Mouse (Mus musculus): ENCODE data around the gene A030003K21Rik. TPM values are rescaled to one million over a fixed set of nuclear protein-coding genes. Genes with fewer than 3 reads are reported as not detected.

Gene A030003K21Rik
- polyA plus RNA-seq (2014; fragmentation: Illumina TruSeq; extraction: RNeasy Lipid Tissue Mini Kit (QIAGEN cat#74804)) = not detected

DNA sequence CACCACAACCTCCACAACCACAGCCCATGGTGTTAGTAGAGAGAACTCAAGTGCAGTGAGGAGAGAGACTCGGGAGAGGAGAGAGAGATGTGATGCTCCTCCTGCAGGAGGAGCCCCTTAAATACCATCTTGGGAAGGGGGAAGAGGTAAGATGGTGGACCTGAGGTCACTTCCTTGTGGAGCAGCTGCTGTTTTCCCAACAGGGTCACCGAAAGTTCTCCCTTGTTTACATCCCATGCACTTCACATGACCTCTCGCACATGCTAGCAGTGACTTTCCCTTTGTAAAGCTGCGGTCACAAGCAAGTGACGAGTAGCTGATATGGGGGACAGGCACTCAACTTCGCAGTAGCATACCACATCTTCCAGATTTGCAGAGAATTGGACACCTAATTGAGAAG, at the start of gene A030003K21Rik:
TSS of gene A030003K21Rik (minus strand) at position 94 of the 400 bp plus-strand sequence.

DNA sequence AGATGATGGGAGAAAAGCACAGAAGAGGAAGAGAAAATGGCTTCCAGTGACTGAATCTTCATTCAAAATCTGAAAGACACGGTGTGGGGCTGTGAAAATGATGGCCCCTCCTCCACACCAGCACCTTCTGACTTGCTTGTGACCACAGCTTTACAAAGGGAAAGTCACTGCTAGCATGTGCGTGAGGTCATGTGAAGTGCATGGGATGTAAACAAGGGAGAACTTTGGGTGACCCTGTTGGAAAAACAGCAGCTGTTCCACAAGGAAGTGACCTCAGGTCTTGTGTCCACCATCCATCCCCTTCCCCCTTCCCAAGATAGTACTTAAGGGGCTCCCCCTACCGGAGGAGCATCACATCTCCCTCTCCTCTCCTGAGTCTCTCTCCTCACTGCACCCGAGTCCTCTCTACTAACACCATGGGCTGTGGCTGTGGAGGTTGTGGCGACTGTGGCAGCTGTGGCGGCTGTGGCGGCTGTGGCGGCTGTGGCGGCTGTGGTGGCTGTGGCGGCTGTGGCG, 16.7 kb upstream of the A030003K21Rik start, which contains the start of gene Gm47955:
TSS of gene Gm47955 (plus strand) at position 417 of the 516 bp plus-strand sequence.

DNA sequence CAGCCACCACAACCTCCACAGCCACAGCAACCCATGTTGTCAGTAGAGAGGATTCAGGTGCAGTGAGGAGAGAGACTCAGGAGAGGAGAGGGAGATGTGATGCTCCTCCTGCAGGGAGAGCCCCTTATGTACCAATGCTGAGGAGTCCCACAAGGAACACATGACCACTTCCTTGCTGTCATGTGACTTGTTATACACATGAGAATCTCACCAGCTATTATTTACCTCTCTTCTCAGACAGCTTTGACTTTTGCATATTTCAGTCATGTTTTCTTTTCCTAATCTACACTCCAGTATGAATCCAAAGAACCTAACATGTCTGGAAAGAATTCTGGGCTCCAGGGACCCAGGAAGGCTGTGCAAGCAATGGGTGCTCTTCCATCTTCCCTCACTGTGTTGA, 12.7 kb upstream of the A030003K21Rik start, which contains the start of gene Gm7544:
TSS of gene Gm7544 (minus strand) at position 101 of the 400 bp plus-strand sequence.

DNA sequence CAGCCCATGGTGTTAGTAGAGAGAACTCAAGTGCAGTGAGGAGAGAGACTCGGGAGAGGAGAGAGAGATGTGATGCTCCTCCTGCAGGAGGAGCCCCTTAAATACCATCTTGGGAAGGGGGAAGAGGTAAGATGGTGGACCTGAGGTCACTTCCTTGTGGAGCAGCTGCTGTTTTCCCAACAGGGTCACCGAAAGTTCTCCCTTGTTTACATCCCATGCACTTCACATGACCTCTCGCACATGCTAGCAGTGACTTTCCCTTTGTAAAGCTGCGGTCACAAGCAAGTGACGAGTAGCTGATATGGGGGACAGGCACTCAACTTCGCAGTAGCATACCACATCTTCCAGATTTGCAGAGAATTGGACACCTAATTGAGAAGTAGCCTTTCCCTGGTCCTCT, 11.9 kb downstream of the A030003K21Rik start, which contains the start of gene Gm6217:
TSS of gene Gm6217 (minus strand) at position 74 of the 400 bp plus-strand sequence.

DNA sequence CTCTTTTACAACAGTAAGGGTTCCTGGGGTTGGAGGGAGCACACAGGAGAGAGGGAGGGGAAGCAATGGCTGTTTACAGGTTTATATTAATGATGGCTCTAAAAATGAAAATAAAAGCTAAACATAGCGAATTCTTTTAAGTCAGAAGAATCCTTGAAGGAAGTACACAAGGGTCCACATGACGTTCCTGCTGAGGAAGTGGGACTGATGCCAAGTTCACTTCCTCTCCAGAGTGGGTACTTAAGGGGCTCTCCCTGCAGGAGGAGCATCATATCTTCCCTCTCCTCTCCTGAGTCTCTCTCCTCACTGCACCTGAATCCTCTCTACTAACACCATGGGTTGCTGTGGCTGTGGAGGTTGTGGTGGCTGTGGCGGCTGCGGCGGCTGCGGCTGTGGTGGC, 18.5 kb downstream of the A030003K21Rik start, which contains the start of gene A030014E15Rik:
TSS of gene A030014E15Rik (plus strand) at position 268 of the 400 bp plus-strand sequence.

DNA sequence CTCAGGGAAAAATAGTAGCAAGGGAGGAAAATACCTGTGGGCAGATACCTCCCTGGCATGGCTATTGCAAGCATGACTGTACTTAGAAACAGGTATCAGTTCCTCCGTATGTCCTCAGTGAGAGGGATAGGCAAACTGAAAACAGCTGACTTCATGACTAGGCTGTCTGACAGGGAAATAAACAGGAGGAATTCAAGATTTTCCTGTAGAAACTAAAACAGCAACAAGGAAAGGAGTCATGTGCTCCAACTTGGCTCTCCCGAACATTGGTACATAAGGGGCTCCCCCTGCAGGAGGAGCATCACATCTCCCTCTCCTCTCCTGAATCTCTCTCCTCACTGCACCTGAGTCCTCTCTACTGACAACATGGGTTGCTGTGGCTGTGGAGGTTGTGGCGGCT, 30.2 kb downstream of the A030003K21Rik start, which contains the start of gene A030005L19Rik:
TSS of gene A030005L19Rik (plus strand) at position 301 of the 400 bp plus-strand sequence.

Other genes starting within 250 kb of the A030003K21Rik start
- 309 TPM for gene Mff, start 218.5 kb downstream of the A030003K21Rik start, polyA plus RNA-seq (2014; fragmentation: Illumina TruSeq; extraction: RNeasy Lipid Tissue Mini Kit (QIAGEN cat#74804))
- gene Tm4sf20, start 174.9 kb downstream of the A030003K21Rik start, polyA plus RNA-seq (2014; fragmentation: Illumina TruSeq; extraction: RNeasy Lipid Tissue Mini Kit (QIAGEN cat#74804)) = not detected
- gene Gm47791, start 172.1 kb downstream of the A030003K21Rik start, polyA plus RNA-seq (2014; fragmentation: Illumina TruSeq; extraction: RNeasy Lipid Tissue Mini Kit (QIAGEN cat#74804)) = not detected
- gene Agfg1, start 103.9 kb downstream of the A030003K21Rik start, polyA plus RNA-seq (2014; fragmentation: Illumina TruSeq; extraction: RNeasy Lipid Tissue Mini Kit (QIAGEN cat#74804)) = 113 TPM
- gene A030005L19Rik, start 30.1 kb downstream of the A030003K21Rik start, polyA plus RNA-seq (2014; fragmentation: Illumina TruSeq; extraction: RNeasy Lipid Tissue Mini Kit (QIAGEN cat#74804)) = not detected
- not detected for gene A030014E15Rik, start 18.5 kb downstream of the A030003K21Rik start, polyA plus RNA-seq (2014; fragmentation: Illumina TruSeq; extraction: RNeasy Lipid Tissue Mini Kit (QIAGEN cat#74804))
- gene Gm6217, start 12.0 kb downstream of the A030003K21Rik start, polyA plus RNA-seq (2014; fragmentation: Illumina TruSeq; extraction: RNeasy Lipid Tissue Mini Kit (QIAGEN cat#74804)) = not detected
- gene Gm7544, start 12.6 kb upstream of the A030003K21Rik start, polyA plus RNA-seq (2014; fragmentation: Illumina TruSeq; extraction: RNeasy Lipid Tissue Mini Kit (QIAGEN cat#74804)) = not detected
- gene Gm47955, start 16.9 kb upstream of the A030003K21Rik start, polyA plus RNA-seq (2014; fragmentation: Illumina TruSeq; extraction: RNeasy Lipid Tissue Mini Kit (QIAGEN cat#74804)) = not detected
- not detected for gene Gm47959, start 57.2 kb upstream of the A030003K21Rik start, polyA plus RNA-seq (2014; fragmentation: Illumina TruSeq; extraction: RNeasy Lipid Tissue Mini Kit (QIAGEN cat#74804))
- gene Slc19a3, start 95.1 kb upstream of the A030003K21Rik start, polyA plus RNA-seq (2014; fragmentation: Illumina TruSeq; extraction: RNeasy Lipid Tissue Mini Kit (QIAGEN cat#74804)) = 4.0 TPM
- gene Krtap28-10, start 99.1 kb upstream of the A030003K21Rik start, polyA plus RNA-seq (2014; fragmentation: Illumina TruSeq; extraction: RNeasy Lipid Tissue Mini Kit (QIAGEN cat#74804)) = not detected
- gene Gm47969, start 101.5 kb upstream of the A030003K21Rik start, polyA plus RNA-seq (2014; fragmentation: Illumina TruSeq; extraction: RNeasy Lipid Tissue Mini Kit (QIAGEN cat#74804)) = not detected
- not detected for gene A030005K14Rik, start 116.0 kb upstream of the A030003K21Rik start, polyA plus RNA-seq (2014; fragmentation: Illumina TruSeq; extraction: RNeasy Lipid Tissue Mini Kit (QIAGEN cat#74804))
- not detected for gene Krtap28-13, start 117.5 kb upstream of the A030003K21Rik start, polyA plus RNA-seq (2014; fragmentation: Illumina TruSeq; extraction: RNeasy Lipid Tissue Mini Kit (QIAGEN cat#74804))
- gene Ccl20, start 173.4 kb upstream of the A030003K21Rik start, polyA plus RNA-seq (2014; fragmentation: Illumina TruSeq; extraction: RNeasy Lipid Tissue Mini Kit (QIAGEN cat#74804)) = not detected
- gene Daw1, start 216.4 kb upstream of the A030003K21Rik start, polyA plus RNA-seq (2014; fragmentation: Illumina TruSeq; extraction: RNeasy Lipid Tissue Mini Kit (QIAGEN cat#74804)) = 1.8 TPM

Data from ovary, adult 10 weeks (tissue).